Mouse (Mus musculus): ENCODE measurements around the gene Bcl6b. TPM values are rescaled to one million over a fixed set of nuclear protein-coding genes. Genes with fewer than 3 reads are reported as not detected.

Bcl6b gene
- total and polyA plus RNA-seq, 2 experiments from 2014 or later: 2.4 to 5.0 TPM

DNA sequence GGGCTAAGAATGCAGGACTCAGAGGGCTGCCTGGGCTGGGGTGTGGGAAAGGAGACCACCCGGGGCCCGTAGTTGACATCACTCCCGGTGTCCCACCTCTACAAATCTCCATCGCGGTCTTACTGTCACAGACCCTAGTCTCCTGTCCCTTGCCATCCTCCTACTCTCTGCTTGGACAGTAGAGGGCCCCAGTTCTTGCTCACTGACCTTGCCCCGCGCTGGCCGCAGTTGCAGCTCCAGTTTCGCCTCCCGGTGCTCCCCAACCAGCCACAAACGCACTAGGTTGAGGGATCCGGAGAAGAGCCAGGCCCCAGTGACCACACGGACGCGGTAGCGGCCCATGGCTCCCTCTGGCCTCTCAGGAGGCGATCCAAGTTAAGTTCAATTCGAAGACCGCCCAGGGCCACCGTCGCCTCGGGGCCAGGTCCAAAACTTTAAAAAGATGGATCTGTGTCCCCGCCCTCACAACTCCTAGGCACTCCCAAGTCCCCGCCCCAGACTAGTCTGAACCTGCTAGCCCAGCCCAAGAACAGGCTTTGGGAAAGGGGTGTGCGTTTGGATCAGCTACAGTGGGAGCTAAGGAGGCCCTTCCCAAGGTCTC, 25.4 kb upstream of the Bcl6b start, which contains the start of gene Alox12:
Alox12 (minus strand) TSS at position 423 of the 601 bp plus-strand sequence.
- H3K9ac ChIP-seq (replicated peaks; ENCODE audit: low read length): no peak within 1 kb of the TSS
- H3K36me3 ChIP-seq (ENCODE audit: insufficient read depth, low read length): no peaks in the 10 kb centered on the region
- 1% methylated on average over 25 of the region's 25 CpGs for WGBS
- no peak within 1 kb of the TSS for H3K27ac ChIP-seq
- H3K4me1 ChIP-seq (ENCODE audit: insufficient read depth, low read length): no peaks in the 10 kb centered on the region
- peak; percentile 28 for DNase-seq (ENCODE audit: low spot score)
- ATAC-seq: no peak
- peak; percentile 56 for TF ChIP-seq CTCF (IDR thresholded peaks at IDR 0.05; ENCODE audit: low read depth)
- no peaks in the 10 kb centered on the region for H3K9me3 ChIP-seq (ENCODE audit: low read length)
- peak within 1 kb of the TSS; percentile 45 for H3K4me2 ChIP-seq (ENCODE audit: low read depth, low read length)
- peaks cover 21% of the 10 kb centered on the region for H3K27me3 ChIP-seq (ENCODE audit: insufficient read depth, low read length)
- peak within 1 kb of the TSS; percentile 23 for H3K4me3 ChIP-seq (ENCODE audit: low read length)

DNA sequence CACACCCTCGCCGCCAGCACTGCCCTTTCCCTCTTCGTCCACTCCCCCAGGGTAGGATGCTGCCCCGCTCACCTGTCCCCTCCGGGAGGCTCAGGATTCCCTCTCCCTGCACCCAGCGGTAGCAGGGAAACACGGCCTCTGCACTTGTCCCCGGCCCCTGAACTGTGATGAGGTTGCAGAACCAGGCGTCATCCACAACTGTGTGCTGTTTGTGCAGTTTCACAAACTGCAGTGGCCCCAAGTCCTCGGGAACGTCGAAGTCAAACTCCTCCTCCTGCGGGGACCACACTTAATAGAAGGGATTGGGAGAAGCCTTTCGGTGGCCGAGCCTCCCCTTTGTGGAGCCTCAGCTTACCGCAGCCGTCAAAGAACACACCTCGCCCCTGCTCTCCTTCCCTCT, 24.7 kb upstream of the Bcl6b start:
- no peak for TF ChIP-seq CTCF (IDR thresholded peaks at IDR 0.05; ENCODE audit: low read depth)
- H3K9ac ChIP-seq (replicated peaks; ENCODE audit: low read length): no peak overlapping the region
- no peaks in the 10 kb centered on the region for H3K9me3 ChIP-seq (ENCODE audit: low read length)
- peak overlapping the region; percentile 23; the same call in 1 of the 2 replicates for H3K4me3 ChIP-seq (ENCODE audit: low read length)
- H3K36me3 ChIP-seq (ENCODE audit: insufficient read depth, low read length): no peaks in the 10 kb centered on the region
- no peak for ATAC-seq
- H3K4me2 ChIP-seq (ENCODE audit: low read depth, low read length): peak overlapping the region; percentile 45
- H3K4me1 ChIP-seq (ENCODE audit: insufficient read depth, low read length): no peaks in the 10 kb centered on the region
- DNase-seq (ENCODE audit: low spot score): no peak
- H3K27me3 ChIP-seq (ENCODE audit: insufficient read depth, low read length): peaks cover 21% of the 10 kb centered on the region
- WGBS: 4% methylated on average over 18 of the region's 18 CpGs
- H3K27ac ChIP-seq: no peak overlapping the region

DNA sequence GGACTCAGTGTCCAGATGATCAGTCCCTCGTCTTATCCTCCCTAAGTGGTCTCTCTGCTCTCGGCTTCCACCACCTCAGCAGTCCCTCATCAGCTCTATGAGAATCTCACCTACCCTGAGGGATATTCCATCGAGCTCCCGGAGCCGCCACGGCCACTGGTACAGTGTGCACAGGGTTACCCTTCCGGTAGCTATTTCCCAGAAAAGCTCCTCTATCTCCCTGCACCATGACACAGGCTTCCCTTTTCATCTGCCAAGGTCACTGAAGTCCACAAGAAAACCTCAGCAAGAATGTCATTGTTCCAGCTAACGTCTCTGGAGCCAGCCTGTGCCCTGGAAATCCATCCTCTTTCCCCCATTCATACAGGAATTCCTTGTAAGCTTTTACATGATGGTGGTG, 22.3 kb upstream of the Bcl6b start:
- Histone ChIP-seq H3K4me2 (ENCODE audit: low read depth, low read length) (no peak overlapping the region), H3K4me3 (ENCODE audit: low read length) (no peak overlapping the region), H3K27ac (no peak overlapping the region), H3K9me3 (ENCODE audit: low read length) (no peaks in the 10 kb centered on the region), H3K27me3 (ENCODE audit: insufficient read depth, low read length) (peaks cover 21% of the 10 kb centered on the region), H3K9ac (replicated peaks; ENCODE audit: low read length) (no peak overlapping the region), H3K4me1 (ENCODE audit: insufficient read depth, low read length) (no peaks in the 10 kb centered on the region), H3K36me3 (ENCODE audit: insufficient read depth, low read length) (no peaks in the 10 kb centered on the region)
- WGBS: 77% methylated on average over 8 of the region's 8 CpGs
- no peak for TF ChIP-seq CTCF (IDR thresholded peaks at IDR 0.05; ENCODE audit: low read depth)
- ATAC-seq (no peak), DNase-seq (ENCODE audit: low spot score) (no peak)

DNA sequence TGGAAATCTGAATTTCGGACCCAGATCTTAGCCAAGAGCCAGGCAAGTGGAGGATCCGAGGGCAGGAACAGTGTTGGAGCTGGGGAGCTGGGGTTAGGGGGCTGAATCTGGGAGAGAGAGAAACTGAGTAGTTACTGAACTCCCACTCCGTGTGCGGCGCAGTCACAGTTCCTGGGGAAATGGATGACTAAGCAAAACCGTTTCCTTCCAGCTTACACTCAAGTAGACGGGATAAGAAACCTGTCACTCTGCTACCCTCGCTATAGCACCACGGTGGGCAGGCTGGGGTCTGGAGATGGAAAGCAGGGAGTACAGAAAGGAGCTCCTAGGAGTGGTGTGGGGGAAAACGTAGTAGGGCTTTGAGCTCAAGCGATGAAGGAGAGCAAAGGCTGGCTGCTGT, 20.6 kb upstream of the Bcl6b start:
- no peak for TF ChIP-seq CTCF (IDR thresholded peaks at IDR 0.05; ENCODE audit: low read depth)
- no peak overlapping the region for H3K4me3 ChIP-seq (ENCODE audit: low read length)
- H3K27me3 ChIP-seq (ENCODE audit: insufficient read depth, low read length): peaks cover 18% of the 10 kb centered on the region
- 72% methylated on average over 11 of the region's 11 CpGs for WGBS
- no peak overlapping the region for H3K4me2 ChIP-seq (ENCODE audit: low read depth, low read length)
- H3K9ac ChIP-seq (replicated peaks; ENCODE audit: low read length): no peak overlapping the region
- no peaks in the 10 kb centered on the region for H3K36me3 ChIP-seq (ENCODE audit: insufficient read depth, low read length)
- no peaks in the 10 kb centered on the region for H3K4me1 ChIP-seq (ENCODE audit: insufficient read depth, low read length)
- ATAC-seq (no peak), DNase-seq (ENCODE audit: low spot score) (no peak)
- H3K27ac ChIP-seq: no peak overlapping the region
- no peaks in the 10 kb centered on the region for H3K9me3 ChIP-seq (ENCODE audit: low read length)

DNA sequence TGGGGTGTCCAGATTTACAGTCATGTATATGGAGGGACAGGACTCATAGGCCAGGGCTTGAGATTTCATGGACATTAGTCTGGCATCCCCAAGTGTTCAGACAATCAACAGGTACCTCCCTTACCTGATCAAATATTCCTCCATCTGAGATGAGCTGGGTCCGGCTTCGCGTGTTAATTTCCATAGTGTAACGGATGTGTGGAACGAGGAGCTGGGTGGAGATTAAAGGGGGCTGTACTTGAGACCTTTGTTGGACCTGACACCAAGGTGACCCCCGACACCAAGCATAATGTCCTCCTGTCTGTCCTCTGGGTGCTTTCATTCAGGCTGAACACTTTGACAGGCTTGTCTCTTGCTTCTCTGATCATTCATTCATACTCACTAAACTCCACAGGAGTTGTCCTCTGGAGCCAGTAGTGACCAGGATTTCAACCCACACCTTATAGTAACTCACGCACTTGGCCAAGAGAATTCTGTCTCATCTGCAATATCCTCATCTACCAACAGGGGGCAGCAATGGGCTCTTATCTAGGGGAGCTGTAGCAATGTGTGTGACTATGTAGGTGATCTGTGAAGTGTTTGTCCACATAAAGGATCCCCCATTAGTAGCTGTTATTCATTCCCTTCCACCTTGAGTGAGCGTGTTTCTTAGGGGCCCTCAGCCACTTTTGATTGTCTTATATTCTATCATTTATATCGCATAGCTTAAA, 17.7 kb upstream of the Bcl6b start:
- 53% methylated on average over 9 of the region's 9 CpGs for WGBS
- no peak for ATAC-seq
- no peak overlapping the region for H3K4me2 ChIP-seq (ENCODE audit: low read depth, low read length)
- no peaks in the 10 kb centered on the region for H3K4me1 ChIP-seq (ENCODE audit: insufficient read depth, low read length)
- no peak overlapping the region for H3K9ac ChIP-seq (replicated peaks; ENCODE audit: low read length)
- no peaks in the 10 kb centered on the region for H3K36me3 ChIP-seq (ENCODE audit: insufficient read depth, low read length)
- no peaks in the 10 kb centered on the region for H3K27me3 ChIP-seq (ENCODE audit: insufficient read depth, low read length)
- no peak overlapping the region for H3K4me3 ChIP-seq (ENCODE audit: low read length)
- peak; percentile 81 for TF ChIP-seq CTCF (IDR thresholded peaks at IDR 0.05; ENCODE audit: low read depth)
- no peak overlapping the region for H3K27ac ChIP-seq
- H3K9me3 ChIP-seq (ENCODE audit: low read length): no peaks in the 10 kb centered on the region
- peak; percentile 70 for DNase-seq (ENCODE audit: low spot score)

DNA sequence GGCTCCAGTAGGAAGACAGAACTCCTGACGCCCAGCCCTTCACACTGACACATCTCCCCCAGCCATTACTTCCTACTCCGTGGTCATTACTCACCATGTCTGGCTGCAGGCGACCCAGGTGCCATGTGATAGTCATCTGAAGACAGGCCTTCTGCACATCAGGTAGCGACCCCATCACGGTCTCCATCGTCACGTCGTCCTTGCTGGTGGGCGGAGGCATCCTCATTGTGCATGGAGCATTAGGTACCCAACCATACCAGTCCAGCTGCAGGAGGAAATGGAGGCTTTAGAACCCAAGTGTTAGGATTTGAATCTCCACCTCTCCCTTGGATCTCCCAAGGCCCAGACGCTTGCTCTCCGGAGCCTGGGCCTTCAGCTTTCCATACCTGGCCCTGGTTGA, 13.0 kb upstream of the Bcl6b start:
- ATAC-seq (no peak), DNase-seq (ENCODE audit: low spot score) (no peak)
- H3K9ac ChIP-seq (replicated peaks; ENCODE audit: low read length): no peak overlapping the region
- H3K27me3 ChIP-seq (ENCODE audit: insufficient read depth, low read length): no peaks in the 10 kb centered on the region
- WGBS: 72% methylated on average over 11 of the region's 11 CpGs
- TF ChIP-seq CTCF (IDR thresholded peaks at IDR 0.05; ENCODE audit: low read depth): no peak
- no peak overlapping the region for H3K4me2 ChIP-seq (ENCODE audit: low read depth, low read length)
- H3K36me3 ChIP-seq (ENCODE audit: insufficient read depth, low read length): no peaks in the 10 kb centered on the region
- H3K4me1 ChIP-seq (ENCODE audit: insufficient read depth, low read length): peaks cover 4% of the 10 kb centered on the region; the same call in 1 of the 2 replicates
- H3K9me3 ChIP-seq (ENCODE audit: low read length): no peaks in the 10 kb centered on the region
- no peak overlapping the region for H3K4me3 ChIP-seq (ENCODE audit: low read length)
- H3K27ac ChIP-seq: no peak overlapping the region

All from hindbrain, postnatal 0 days (tissue).